Mouse (Mus musculus) MEL (cell line): Measurements from ENCODE around the gene Mthfd2. TPM values are rescaled to one million over a fixed set of nuclear protein-coding genes. Genes with fewer than 3 reads are reported as not detected.

Experiments
- DNase-seq: peaks from one replicate; pipeline ENCODE4 v3.0.0; 2011; ENCODE audit warnings: low read depth, low spot score
- H3K27ac ChIP-seq: 2 replicates; pipeline ENCODE4 v1.5.1; 2012; ENCODE audit warnings: low read depth, mild to moderate bottlenecking, control low read depth, low read length, moderate library complexity; ENCODE audit not compliant: control insufficient read depth
- H3K27me3 ChIP-seq, 2 experiments: fragments of 150-350 bp in 1 of 2; sonication (generic) in 1 of 2; 2 replicates each; pipeline ENCODE4 v1.6.1; 2012; ENCODE audit warnings: low read length in 2 of 2, mild to moderate bottlenecking in 2 of 2, improper control_type of control experiment in 1 of 2, moderate library complexity in 1 of 2; ENCODE audit not compliant: insufficient read depth in 2 of 2, control insufficient read depth in 1 of 2
- H3K36me3 ChIP-seq, 2 experiments: 2 replicates each; pipeline ENCODE4 v1.6.1; 2012 to 2014; ENCODE audit warnings: low read length in 2 of 2, improper control_type of control experiment in 1 of 2, inconsistent platforms in 1 of 2, mild to moderate bottlenecking in 1 of 2; ENCODE audit not compliant: insufficient read depth in 2 of 2, control insufficient read depth in 1 of 2
- H3K4me1 ChIP-seq, 2 experiments: fragments of 150-350 bp in 1 of 2; sonication (generic) in 1 of 2; 2 replicates each; pipeline ENCODE4 v1.6.1; 2012; ENCODE audit warnings: low read length in 2 of 2, improper control_type of control experiment in 1 of 2, mild to moderate bottlenecking in 1 of 2; ENCODE audit not compliant: insufficient read depth in 2 of 2, control insufficient read depth in 1 of 2
- H3K4me3 ChIP-seq, 2 experiments: fragments of 150-350 bp in 1 of 2; sonication (generic) in 1 of 2; 2 replicates each; pipeline ENCODE4 v1.5.1; 2012; ENCODE audit warnings: low read depth in 2 of 2, low read length in 2 of 2, mild to moderate bottlenecking in 2 of 2, moderate library complexity in 2 of 2, control low read depth in 1 of 2, improper control_type of control experiment in 1 of 2; ENCODE audit not compliant: control insufficient read depth in 1 of 2, insufficient read depth in 1 of 2
- H3K79me2 ChIP-seq: 2 replicates; pipeline ENCODE4 v1.6.1; 2012; ENCODE audit warnings: mild to moderate bottlenecking, low read length, moderate library complexity; ENCODE audit not compliant: control insufficient read depth, poor library complexity, insufficient read depth
- H3K9ac ChIP-seq: 2 replicates; pipeline ENCODE4 v1.6.1; 2012; ENCODE audit warnings: low read depth, mild to moderate bottlenecking, control low read depth, low read length, moderate library complexity; ENCODE audit not compliant: control insufficient read depth, poor library complexity, severe bottlenecking
- H3K9me3 ChIP-seq: fragments of 150-350 bp; sonication (generic); replicated peaks from 2 replicates; pipeline ENCODE4 v1.6.1; 2012; ENCODE audit warnings: mild to moderate bottlenecking, low read length, improper control_type of control experiment, moderate library complexity; ENCODE audit not compliant: insufficient read depth
- CTCF ChIP-seq, 3 experiments: IDR thresholded peaks in 2 of 3; conservative IDR thresholded peaks in 1 of 3; 2 replicates each; pipeline ENCODE4 v1.5.1; 2011 to 2012; ENCODE audit warnings: low read length in 3 of 3, low read depth in 2 of 3, mild to moderate bottlenecking in 2 of 3, improper control_type of control experiment in 1 of 3, inconsistent platforms in 1 of 3, mixed read lengths in 1 of 3, moderate library complexity in 1 of 3; ENCODE audit not compliant: control insufficient read depth in 1 of 3, insufficient read depth in 1 of 3, poor library complexity in 1 of 3, severe bottlenecking in 1 of 3
- EP300 ChIP-seq, 2 experiments: IDR thresholded peaks; 2 replicates each; pipeline ENCODE4 v1.6.1; 2011; ENCODE audit warnings: improper control_type of control experiment in 2 of 2, low read length in 2 of 2, low read depth in 1 of 2, mild to moderate bottlenecking in 1 of 2
- HCFC1 ChIP-seq: IDR thresholded peaks from 2 replicates; pipeline ENCODE4 v1.6.1; 2012; ENCODE audit warnings: low read depth, mild to moderate bottlenecking, inconsistent platforms, low read length, improper control_type of control experiment, moderate library complexity
- MAFK ChIP-seq: IDR thresholded peaks from 2 replicates; pipeline ENCODE4 v1.6.1; 2011; ENCODE audit warnings: low read depth, mild to moderate bottlenecking, low read length, improper control_type of control experiment, borderline replicate concordance
- MAZ ChIP-seq: IDR thresholded peaks from 2 replicates; pipeline ENCODE4 v1.6.1; 2012; ENCODE audit warnings: low read depth, mild to moderate bottlenecking, inconsistent platforms, low read length, improper control_type of control experiment
- POLR2A ChIP-seq, 2 experiments: IDR thresholded peaks; 2 replicates each; pipeline ENCODE4 v1.6.1; 2011 to 2012; ENCODE audit warnings: low read length in 2 of 2, mild to moderate bottlenecking in 2 of 2, control low read depth in 1 of 2, improper control_type of control experiment in 1 of 2, low read depth in 1 of 2, moderate library complexity in 1 of 2; ENCODE audit not compliant: control insufficient read depth in 1 of 2, insufficient read depth in 1 of 2, poor library complexity in 1 of 2
- RAD21 ChIP-seq: IDR thresholded peaks from 2 replicates; pipeline ENCODE4 v1.6.1; 2011; ENCODE audit warnings: mild to moderate bottlenecking, low read depth, low read length, improper control_type of control experiment
- SMC3 ChIP-seq: IDR thresholded peaks from 2 replicates; pipeline ENCODE4 v1.6.1; 2011; ENCODE audit warnings: low read depth, low read length, improper control_type of control experiment
- TBP ChIP-seq: IDR thresholded peaks from 2 replicates; pipeline ENCODE4 v1.8.0; 2011; ENCODE audit warnings: low read depth, low read length, improper control_type of control experiment
- ZC3H11A ChIP-seq: IDR thresholded peaks from 2 replicates; pipeline ENCODE4 v1.6.1; 2012; ENCODE audit warnings: low read depth, mild to moderate bottlenecking, inconsistent platforms, low read length, improper control_type of control experiment
- polyA plus RNA-seq, 2 experiments: library from polyadenylated mRNA; stranded (reverse) in 1 of 2; unstranded in 1 of 2; fragments of >175 nt in 1 of 2; fragments of >200 nt in 1 of 2; gene quantifications; 2 replicates each; pipeline versions ENCODE4 v1.2.1 to v1.2.4; 2012; ENCODE audit warnings: low replicate concordance in 2 of 2, low read depth in 1 of 2; ENCODE audit not compliant: insufficient read length in 2 of 2, insufficient read depth in 1 of 2, missing spikeins in 1 of 2
- total RNA-seq: library from RNA; depleted of rRNA; stranded (reverse); fragments of 300-350 nt; gene quantifications from 2 replicates; pipeline ENCODE4 v1.2.3, GENCODE M21; 2012; rRNA removed

The Mthfd2 gene
- total and polyA plus RNA-seq, 3 experiments, result 80.5 to 558 (median 219) TPM

GRCm38 (mm10) chr6:83265253-83265652 lies 60.5 kb downstream of the Mthfd2 start:
- no peaks in the 10 kb centered on the region; a peak in 2 of 4 replicates for H3K36me3 ChIP-seq
- no peaks in the 10 kb centered on the region for H3K9me3 ChIP-seq
- peak; percentile 63 for DNase-seq
- no peak overlapping the region for H3K9ac ChIP-seq
- no peak overlapping the region for H3K4me3 ChIP-seq
- no peaks in the 10 kb centered on the region for H3K4me1 ChIP-seq
- H3K79me2 ChIP-seq, result no peaks in the 10 kb centered on the region
- TF ChIP-seq CTCF (IDR thresholded peaks at IDR 0.05 in 2 of 3, conservative IDR thresholded peaks at IDR 0.05 in 1 of 3; ENCODE audit: control insufficient read depth in 1 of 3, insufficient read depth in 1 of 3, low read depth in 2 of 3, low read length in 3 of 3, poor library complexity in 1 of 3, severe bottlenecking in 1 of 3), result peak; percentile 50 to 65 (median 55)
- TF ChIP-seq POLR2A (IDR thresholded peaks at IDR 0.05; ENCODE audit: control insufficient read depth in 1 of 2, insufficient read depth in 1 of 2, low read depth in 1 of 2, low read length in 2 of 2, poor library complexity in 1 of 2), result no peak
- no peak for TF ChIP-seq MAZ
- TF ChIP-seq ZC3H11A, result peak; percentile 23
- peak; percentile 57 for TF ChIP-seq SMC3
- no peak for TF ChIP-seq HCFC1
- TF ChIP-seq RAD21, result peak; percentile 65
- no peak for TF ChIP-seq TBP
- TF ChIP-seq, all 39 proteins: peak for 4
- H3K27ac ChIP-seq, result no peak overlapping the region
- peaks cover 9 to 16% of the 10 kb centered on the region in 2 experiments for H3K27me3 ChIP-seq

- H3K4me1 ChIP-seq, result no peaks in the 10 kb centered on the region
- no peaks in the 10 kb centered on the region; a peak in 2 of 4 replicates for H3K36me3 ChIP-seq
- H3K9me3 ChIP-seq, result no peaks in the 10 kb centered on the region
- no peaks in the 10 kb centered on the region for H3K79me2 ChIP-seq
- peaks cover 12 to 16% of the 10 kb centered on the region in 2 experiments for H3K27me3 ChIP-seq
- no peak for DNase-seq
- no peak overlapping the region for H3K9ac ChIP-seq
- TF ChIP-seq SMC3 (peak; percentile 24), MAFK (no peak), EP300 (IDR thresholded peaks at IDR 0.05; ENCODE audit: low read depth in 1 of 2, low read length in 2 of 2) (no peak), CTCF (IDR thresholded peaks at IDR 0.05 in 2 of 3, conservative IDR thresholded peaks at IDR 0.05 in 1 of 3; ENCODE audit: control insufficient read depth in 1 of 3, insufficient read depth in 1 of 3, low read depth in 2 of 3, low read length in 3 of 3, poor library complexity in 1 of 3, severe bottlenecking in 1 of 3) (peak in 2 of 3 experiments; percentile 20 to 34; a peak in 2 of 6 replicates)
- H3K4me3 ChIP-seq, result no peak overlapping the region
- H3K27ac ChIP-seq, result no peak overlapping the region
Observed at GRCm38 (mm10) chr6:83264516-83264915, 61.2 kb downstream of the Mthfd2 start.

Other genes starting within 250 kb of the Mthfd2 start
- gene Pcgf1, start 248.0 kb downstream of the Mthfd2 start, total RNA-seq, result 18.2 and 19.2 TPM in 2 replicates
- gene Pcgf1, start 248.0 kb downstream of the Mthfd2 start, polyA plus RNA-seq, result 10 to 100 TPM in 1 of 2 experiments, not detected in 1; 25.2 TPM
- gene Lbx2, start 239.5 kb downstream of the Mthfd2 start, total RNA-seq, result 0.23 and 0.58 TPM in 2 replicates
- under 1 TPM in 1 of 2 experiments, not detected in 1; 0.85 TPM for gene Lbx2, start 239.5 kb downstream of the Mthfd2 start, polyA plus RNA-seq
- gene Ccdc142, start 224.3 kb downstream of the Mthfd2 start, total RNA-seq, result 3.2 and 5.1 TPM in 2 replicates
- 1 to 10 TPM in 1 of 2 experiments, not detected in 1; 2.2 TPM for gene Ccdc142, start 224.3 kb downstream of the Mthfd2 start, polyA plus RNA-seq
- 2.2 and 2.5 TPM in 2 replicates for gene Gm42688, start 224.3 kb downstream of the Mthfd2 start, total RNA-seq
- gene Gm42688, start 224.3 kb downstream of the Mthfd2 start, polyA plus RNA-seq, result 1 to 10 TPM in 1 of 2 experiments, not detected in 1; 4.8 TPM
- gene Mrpl53, start 216.9 kb downstream of the Mthfd2 start, total RNA-seq, result 91.3 and 93.7 TPM in 2 replicates
- gene Mrpl53, start 216.9 kb downstream of the Mthfd2 start, polyA plus RNA-seq, result 10 to 100 TPM in 1 of 2 experiments, not detected in 1; 63.8 TPM
- gene Mogs, start 210.4 kb downstream of the Mthfd2 start, total RNA-seq, result 167 and 209 TPM in 2 replicates
- 100 to 1,000 TPM in 1 of 2 experiments, not detected in 1; 150 TPM for gene Mogs, start 210.4 kb downstream of the Mthfd2 start, polyA plus RNA-seq
- 35.0 and 42.4 TPM in 2 replicates for gene Wbp1, start 204.3 kb downstream of the Mthfd2 start, total RNA-seq
- gene Wbp1, start 204.3 kb downstream of the Mthfd2 start, polyA plus RNA-seq, result 10 to 100 TPM in 1 of 2 experiments, not detected in 1; 72.8 TPM
- 25.8 and 30.6 TPM in 2 replicates for gene Ino80b, start 200.5 kb downstream of the Mthfd2 start, total RNA-seq
- gene Ino80b, start 200.5 kb downstream of the Mthfd2 start, polyA plus RNA-seq, result 10 to 100 TPM in 1 of 2 experiments, not detected in 1; 40.9 TPM
- 5.2 and 5.4 TPM in 2 replicates for gene Rtkn, start 190.4 kb downstream of the Mthfd2 start, total RNA-seq
- gene Rtkn, start 190.4 kb downstream of the Mthfd2 start, polyA plus RNA-seq, result 1 to 10 TPM in 1 of 2 experiments, not detected in 1; 8.3 TPM
- 3.2 and 3.4 TPM in 2 replicates for gene Wdr54, start 169.5 kb downstream of the Mthfd2 start, total RNA-seq
- 1 to 10 TPM in 1 of 2 experiments, not detected in 1; 4.6 TPM for gene Wdr54, start 169.5 kb downstream of the Mthfd2 start, polyA plus RNA-seq
- 0.15 and 0.23 TPM in 2 replicates for gene 1700003E16Rik, start 169.5 kb downstream of the Mthfd2 start, total RNA-seq
- gene 1700003E16Rik, start 169.5 kb downstream of the Mthfd2 start, polyA plus RNA-seq, result under 1 TPM in 1 of 2 experiments, not detected in 1; 0.50 TPM
- gene Dctn1, start 160.0 kb downstream of the Mthfd2 start, total RNA-seq, result 21.9 and 23.3 TPM in 2 replicates
- gene Dctn1, start 160.0 kb downstream of the Mthfd2 start, polyA plus RNA-seq, result 10 to 100 TPM in 1 of 2 experiments, not detected in 1; 81.9 TPM
- gene Slc4a5, start 106.1 kb downstream of the Mthfd2 start, total RNA-seq, result 0.04 and 0.07 TPM in 2 replicates
- not detected for gene Slc4a5, start 106.1 kb downstream of the Mthfd2 start, polyA plus RNA-seq
- 71.2 and 74.7 TPM in 2 replicates for gene Mob1a, start 108 bp upstream of the Mthfd2 start, total RNA-seq
- gene Mob1a, start 108 bp upstream of the Mthfd2 start, polyA plus RNA-seq, result 100 to 1,000 TPM in 1 of 2 experiments, 10 to 100 TPM in 1; 57.0 to 120 TPM
- gene Bola3, start 23.2 kb upstream of the Mthfd2 start, total RNA-seq, result 48.3 and 55.2 TPM in 2 replicates
- 100 to 1,000 TPM in 1 of 2 experiments, not detected in 1; 211 TPM for gene Bola3, start 23.2 kb upstream of the Mthfd2 start, polyA plus RNA-seq
- gene Tet3, start 133.2 kb upstream of the Mthfd2 start, total RNA-seq, result 11.0 and 11.6 TPM in 2 replicates
- gene Tet3, start 133.2 kb upstream of the Mthfd2 start, polyA plus RNA-seq, result 10 to 100 TPM; 22.9 to 35.3 TPM
- gene Dguok, start 181.1 kb upstream of the Mthfd2 start, total RNA-seq, result 12.6 and 13.4 TPM in 2 replicates
- 10 to 100 TPM in 1 of 2 experiments, not detected in 1; 21.0 TPM for gene Dguok, start 181.1 kb upstream of the Mthfd2 start, polyA plus RNA-seq
- 0.27 TPM in 1 of 2 replicates, not detected in the other for gene Actg2, start 210.4 kb upstream of the Mthfd2 start, total RNA-seq
- under 1 TPM in 1 of 2 experiments, not detected in 1; 0.07 TPM for gene Actg2, start 210.4 kb upstream of the Mthfd2 start, polyA plus RNA-seq
- gene Stambp, start 246.8 kb upstream of the Mthfd2 start, total RNA-seq, result 4.0 and 4.8 TPM in 2 replicates
- 10 to 100 TPM in 1 of 2 experiments, not detected in 1; 18.3 TPM for gene Stambp, start 246.8 kb upstream of the Mthfd2 start, polyA plus RNA-seq